Comparison of ENCODE assay signal across 13 mouse cellular contexts in the genomic region with DNA sequence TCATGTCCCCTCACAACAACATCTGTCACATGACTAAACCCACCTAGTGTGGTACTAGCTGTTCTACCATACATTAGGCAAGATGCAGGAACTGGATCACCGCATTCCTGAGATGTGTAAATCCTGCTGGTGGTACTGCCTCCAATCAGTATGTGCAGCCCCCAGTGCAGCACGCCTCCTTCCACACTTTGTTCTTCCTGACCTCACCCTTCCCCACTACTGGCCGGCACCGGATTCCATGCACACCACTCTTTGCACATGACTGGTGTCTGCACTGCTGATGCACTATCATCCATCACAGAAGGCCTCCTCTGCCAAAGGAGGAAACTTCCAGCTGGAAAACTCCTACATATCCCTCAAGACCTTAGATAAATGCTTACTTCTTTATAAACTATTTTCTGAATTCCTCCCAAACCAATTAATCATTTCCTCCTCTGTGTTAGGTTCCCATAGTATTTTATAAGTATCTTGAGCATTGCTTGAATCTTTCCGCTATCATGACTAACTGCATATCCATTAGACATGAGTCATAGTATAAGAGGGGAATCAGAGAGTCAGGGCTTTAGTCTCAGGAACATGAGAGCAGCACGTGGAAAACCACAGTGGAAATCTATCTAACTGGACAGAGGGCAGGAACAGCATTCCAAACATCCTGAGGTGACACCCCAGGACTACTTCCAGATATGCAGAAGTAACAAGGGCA.
DNase-seq lines count a peak whose midpoint lies in the region; ATAC-seq and TF ChIP-seq lines count a peak whose summit lies in the region.
"Had no signal": no experiment of that assay in that cellular context is flagged by ENCODE, and none has a peak within 500 bp of the region (broad histone marks: within the 10 kb centered on the region; RNA-seq: fewer than 3 reads in every experiment).

No protein-coding gene starts in this region.

- H3K27me3 ChIP-seq in heart, postnatal 0 days (ENCODE audit: control insufficient read depth, insufficient read depth, low read length) = no peaks in the 10 kb centered on the region

- H3K4me1 ChIP-seq in heart, postnatal 0 days (ENCODE audit: control insufficient read depth, insufficient read depth) = peaks cover 34% of the 10 kb centered on the region

- WGBS in heart, postnatal 0 days = 41% methylated on average over 6 of the region's 6 CpGs

- no peak for DNase-seq in heart, postnatal 0 days (ENCODE audit: low spot score)
- DNase-seq in heart, adult 11 months = no peak
- DNase-seq in 3134 (ENCODE audit: extremely low read depth, insufficient read length, low spot score) (peak; percentile 42), ES-CJ7 (ENCODE audit: low read depth, low spot score) (peak; percentile 27)
- DNase-seq in mesoderm, embryonic 11.5 days (ENCODE audit: low read depth, low spot score) = peak; percentile 40
- DNase-seq in layer of hippocampus, postnatal 25 days (ENCODE audit: extremely low spot score in 1 of 2, low spot score in 1 of 2) = no peak
- no peak for DNase-seq in adrenal gland, postnatal 25 days
- DNase-seq: adrenal gland, postnatal 36 days; cerebellum, postnatal 36 days; lung, postnatal 36 days; spleen, adult 18-20 months had no signal

- no peak for TF ChIP-seq EP300 in heart, postnatal 0 days (IDR thresholded peaks at IDR 0.05; ENCODE audit: low read depth)

- H3K4me3 ChIP-seq in heart, postnatal 0 days (ENCODE audit: low read depth, low read length) = no peak overlapping the region
- H3K4me3 ChIP-seq: layer of hippocampus, adult 2 months had no signal

- H3K9me3 ChIP-seq in heart, postnatal 0 days (replicated peaks; ENCODE audit: control insufficient read depth, low read length) = no peaks in the 10 kb centered on the region

- H3K4me2 ChIP-seq in heart, postnatal 0 days (ENCODE audit: low read depth, low read length) = no peak overlapping the region
- H3K4me2 ChIP-seq: hindbrain, embryonic 14.5 days had no signal

- H3K27ac ChIP-seq in heart, postnatal 0 days (ENCODE audit: low read depth) = peak overlapping the region; percentile 51; the same call in 1 of the 2 replicates
- H3K27ac ChIP-seq: hindbrain, embryonic 14.5 days had no signal

- ATAC-seq in heart, postnatal 0 days (ENCODE audit: insufficient read depth, low read depth) = no peak

- TF ChIP-seq CTCF in heart, postnatal 0 days (IDR thresholded peaks at IDR 0.05; ENCODE audit: low read depth) = no peak

- H3K9ac ChIP-seq in heart, postnatal 0 days (replicated peaks; ENCODE audit: low read depth, low read length) = no peak overlapping the region
- H3K9ac ChIP-seq: hindbrain, embryonic 14.5 days had no signal

- no peaks in the 10 kb centered on the region for H3K36me3 ChIP-seq in heart, postnatal 0 days (replicated peaks; ENCODE audit: control insufficient read depth, insufficient read depth, low read length)

Comparison
In these comparisons a context has a peak if more than half of its experiments do, and no peak if none do; other contexts are left out.
1. DNase-seq: peak in 3134 (single experiment), ES-CJ7 (single experiment) and mesoderm, embryonic 11.5 days (single experiment); none in heart, postnatal 0 days (single experiment), heart, adult 11 months (single experiment), layer of hippocampus, postnatal 25 days (0 of 2) and adrenal gland, postnatal 25 days (single experiment).